Mouse (Mus musculus): ENCODE data around the gene Mtg2. TPM values are rescaled to one million over a fixed set of nuclear protein-coding genes. Genes with fewer than 3 reads are reported as not detected.

Mtg2 gene
- total and polyA plus RNA-seq, 3 experiments, result 23.5 to 24.7 (median 24.1) TPM

DNA sequence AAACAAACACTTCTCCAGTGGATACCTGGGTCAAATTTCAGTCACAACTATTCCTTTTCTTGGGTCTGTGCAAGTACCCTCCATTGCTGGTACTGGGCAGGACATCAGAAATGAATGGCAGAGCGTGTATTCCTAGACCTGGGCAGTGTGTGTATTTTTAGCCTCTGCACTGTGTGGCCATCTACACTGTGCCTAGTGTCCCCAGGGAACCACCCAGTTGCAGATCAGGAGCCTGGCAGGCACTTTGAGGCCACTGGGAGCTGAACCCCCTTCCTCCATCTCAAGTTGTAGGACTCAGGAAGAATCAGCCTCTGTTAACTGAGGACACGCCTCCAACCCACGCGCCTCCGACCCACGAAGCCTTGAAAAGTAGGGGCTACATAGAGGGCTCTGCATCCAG is 47.6 kb upstream of the Mtg2 start:
- peaks cover 8 to 28% of the 10 kb centered on the region in 2 experiments for H3K4me1 ChIP-seq (ENCODE audit: control insufficient read depth in 1 of 2, insufficient read depth in 2 of 2)
- H3K9me3 ChIP-seq (replicated peaks; ENCODE audit: low read length), result no peaks in the 10 kb centered on the region
- peaks cover 59% of the 10 kb centered on the region for H3K27me3 ChIP-seq (replicated peaks)
- H3K36me3 ChIP-seq (replicated peaks in 1 of 2; ENCODE audit: control insufficient read depth in 1 of 2, insufficient read depth in 1 of 2, low read length in 1 of 2), result peaks cover 2 to 14% of the 10 kb centered on the region in 2 experiments
- H3K79me2 ChIP-seq (replicated peaks; ENCODE audit: control insufficient read depth, extremely low read depth, insufficient read depth, poor library complexity, severe bottlenecking), result 0 out of 2 replicates have a peak, but pooled peaks cover 5% of the 10 kb centered on the region
- TF ChIP-seq USF2 (conservative IDR thresholded peaks at IDR 0.05; ENCODE audit: low read depth, low read length) (no peak), CHD1 (IDR thresholded peaks at IDR 0.05; ENCODE audit: low read depth, low read length) (no peak), RAD21 (IDR thresholded peaks at IDR 0.05; ENCODE audit: low read depth, low read length) (no peak), ZNF384 (IDR thresholded peaks at IDR 0.05; ENCODE audit: low read depth, low read length) (no peak), KAT2A (IDR thresholded peaks at IDR 0.05; ENCODE audit: insufficient replicate concordance, low read length) (no peak), MAZ (IDR thresholded peaks at IDR 0.05; ENCODE audit: low read depth, low read length) (no peak), MAFK (IDR thresholded peaks at IDR 0.05; ENCODE audit: insufficient replicate concordance, low read length) (no peak), NELFE (IDR thresholded peaks at IDR 0.05; ENCODE audit: low read depth, low read length) (no peak), SMC3 (IDR thresholded peaks at IDR 0.05; ENCODE audit: low read depth, low read length) (no peak), TCF12 (IDR thresholded peaks at IDR 0.05; ENCODE audit: low read depth, low read length) (no peak), MEF2A (IDR thresholded peaks at IDR 0.05; ENCODE audit: borderline replicate concordance, low read depth, low read length) (no peak), BHLHE40 (IDR thresholded peaks at IDR 0.05; ENCODE audit: low read depth, low read length) (no peak), JUND (conservative IDR thresholded peaks at IDR 0.05; ENCODE audit: low read depth, low read length) (no peak), EP300 (IDR thresholded peaks at IDR 0.05; ENCODE audit: low read length) (no peak), GABPA (IDR thresholded peaks at IDR 0.05; ENCODE audit: insufficient replicate concordance, low read depth, low read length) (no peak), ZMIZ1 (IDR thresholded peaks at IDR 0.05; ENCODE audit: low read depth, low read length) (no peak)
- H3K4me3 ChIP-seq (replicated peaks in 1 of 3; ENCODE audit: low read depth in 2 of 3, low read length in 2 of 3, poor library complexity in 1 of 3), result no peak overlapping the region
- no peak overlapping the region for H3K27ac ChIP-seq (ENCODE audit: insufficient read depth, low read depth)
- no peak overlapping the region for H3K9ac ChIP-seq (ENCODE audit: insufficient read depth, low read depth)
- no peak for DNase-seq (ENCODE audit: extremely low read depth)
- dilution Hi-C loops (cut with MboI; ENCODE audit: extremely low pct_ligation_motif_present, extremely low pct_unique_long_range_greater_than_20kb, low sequenced_read_pairs) (no loop called here), in situ Hi-C loops (cut with MboI; ENCODE audit: low pct_ligation_motif_present, low pct_unique_long_range_greater_than_20kb, low sequenced_read_pairs) (no loop called here)
- no peak overlapping the region for H3K4me2 ChIP-seq (ENCODE audit: insufficient read depth, low read depth, poor library complexity, severe bottlenecking)

GRCm38 (mm10) chr2:180024401-180025098 is 45.8 kb upstream of the Mtg2 start, which contains the start of gene Lsm14b:
Gene Lsm14b (plus strand): TSS chr2:180024987.
- peak within 1 kb of the TSS; percentile 93 for H3K4me2 ChIP-seq (ENCODE audit: insufficient read depth, low read depth, poor library complexity, severe bottlenecking)
- H3K4me3 ChIP-seq (replicated peaks in 1 of 3; ENCODE audit: low read depth in 2 of 3, low read length in 2 of 3, poor library complexity in 1 of 3), result peak within 1 kb of the TSS; percentile 53 to 96 (median 81)
- H3K9ac ChIP-seq (ENCODE audit: insufficient read depth, low read depth), result peak within 1 kb of the TSS; percentile 92
- peak within 1 kb of the TSS; percentile 13 for H3K27ac ChIP-seq (ENCODE audit: insufficient read depth, low read depth)
- in situ Hi-C loops (cut with MboI; ENCODE audit: low pct_ligation_motif_present, low pct_unique_long_range_greater_than_20kb, low sequenced_read_pairs), result no loop called here
- dilution Hi-C loops (cut with MboI; ENCODE audit: extremely low pct_ligation_motif_present, extremely low pct_unique_long_range_greater_than_20kb, low sequenced_read_pairs), result no loop called here
- H3K4me1 ChIP-seq (ENCODE audit: control insufficient read depth in 1 of 2, insufficient read depth in 2 of 2), result peaks cover 11 to 30% of the 10 kb centered on the region in 2 experiments
- DNase-seq (ENCODE audit: extremely low read depth), result peak; percentile 94
- H3K36me3 ChIP-seq (replicated peaks in 1 of 2; ENCODE audit: control insufficient read depth in 1 of 2, insufficient read depth in 1 of 2, low read length in 1 of 2), result peaks cover 18 to 32% of the 10 kb centered on the region in 2 experiments
- H3K27me3 ChIP-seq (replicated peaks), result peaks cover 43% of the 10 kb centered on the region
- H3K9me3 ChIP-seq (replicated peaks; ENCODE audit: low read length), result no peaks in the 10 kb centered on the region
- H3K79me2 ChIP-seq (replicated peaks; ENCODE audit: control insufficient read depth, extremely low read depth, insufficient read depth, poor library complexity, severe bottlenecking), result 0 out of 2 replicates have a peak, but pooled peaks cover 5% of the 10 kb centered on the region
- no peak for TF ChIP-seq ZC3H11A (IDR thresholded peaks at IDR 0.05; ENCODE audit: low read depth, low read length)
- 0 out of 2 replicates have a peak, but pooled peaks have one; percentile 7 for TF ChIP-seq MAFK (IDR thresholded peaks at IDR 0.05; ENCODE audit: insufficient replicate concordance, low read length)
- TF ChIP-seq UBTF (IDR thresholded peaks at IDR 0.05; ENCODE audit: low read depth, low read length), result no peak
- TF ChIP-seq GABPA (IDR thresholded peaks at IDR 0.05; ENCODE audit: insufficient replicate concordance, low read depth, low read length), result no peak
- peak; percentile 43 for TF ChIP-seq ETS1 (conservative IDR thresholded peaks at IDR 0.05; ENCODE audit: low read depth, low read length)
- TF ChIP-seq ZKSCAN1 (IDR thresholded peaks at IDR 0.05; ENCODE audit: borderline replicate concordance, low read depth, low read length), result no peak
- TF ChIP-seq POLR2A (IDR thresholded peaks at IDR 0.05; ENCODE audit: low read depth, low read length), result peak; percentile 82
- peak; percentile 70 for TF ChIP-seq HCFC1 (IDR thresholded peaks at IDR 0.05; ENCODE audit: low read depth, low read length)
- peak; percentile 96 for TF ChIP-seq NRF1 (IDR thresholded peaks at IDR 0.05; ENCODE audit: low read depth, low read length)
- 0 out of 2 replicates have a peak, but pooled peaks have one; percentile 42 for TF ChIP-seq RCOR1 (conservative IDR thresholded peaks at IDR 0.05; ENCODE audit: low read depth, low read length)
- peak; percentile 52 for TF ChIP-seq MXI1 (IDR thresholded peaks at IDR 0.05; ENCODE audit: low read depth, low read length)
- TF ChIP-seq EP300 (IDR thresholded peaks at IDR 0.05; ENCODE audit: low read length), result no peak
- TF ChIP-seq ELF1 (IDR thresholded peaks at IDR 0.05; ENCODE audit: low read depth, low read length), result peak; percentile 75
- peak; percentile 44; the same call in 1 of the 2 replicates for TF ChIP-seq CHD2 (IDR thresholded peaks at IDR 0.05; ENCODE audit: low read length)
- peak; percentile 39; the same call in 1 of the 2 replicates for TF ChIP-seq IRF4 (IDR thresholded peaks at IDR 0.05; ENCODE audit: low read depth, low read length)
- TF ChIP-seq MAX (IDR thresholded peaks at IDR 0.05; ENCODE audit: low read length), result 0 out of 2 replicates have a peak, but pooled peaks have one; percentile 15
- TF ChIP-seq MYC (IDR thresholded peaks at IDR 0.05; ENCODE audit: low read depth, low read length), result 0 out of 2 replicates have a peak, but pooled peaks have one; percentile 27
- peak; percentile 89; the same call in 1 of the 2 replicates for TF ChIP-seq SIN3A (IDR thresholded peaks at IDR 0.05; ENCODE audit: low read length)
- TF ChIP-seq CHD1 (IDR thresholded peaks at IDR 0.05; ENCODE audit: low read depth, low read length), result no peak
